Mouse (Mus musculus): Measurements from ENCODE around the gene Nrde2. TPM values are rescaled to one million over a fixed set of nuclear protein-coding genes. Genes with fewer than 3 reads are reported as not detected.
"Not testable (repeated sequence)": the region's sequence is repeated elsewhere in the genome, so short reads cannot be mapped to it uniquely, and the experiment has no call there.

Nrde2 gene
- total and polyA plus RNA-seq, 2 experiments from 2014 or later = 7.7 to 13.7 TPM

DNA sequence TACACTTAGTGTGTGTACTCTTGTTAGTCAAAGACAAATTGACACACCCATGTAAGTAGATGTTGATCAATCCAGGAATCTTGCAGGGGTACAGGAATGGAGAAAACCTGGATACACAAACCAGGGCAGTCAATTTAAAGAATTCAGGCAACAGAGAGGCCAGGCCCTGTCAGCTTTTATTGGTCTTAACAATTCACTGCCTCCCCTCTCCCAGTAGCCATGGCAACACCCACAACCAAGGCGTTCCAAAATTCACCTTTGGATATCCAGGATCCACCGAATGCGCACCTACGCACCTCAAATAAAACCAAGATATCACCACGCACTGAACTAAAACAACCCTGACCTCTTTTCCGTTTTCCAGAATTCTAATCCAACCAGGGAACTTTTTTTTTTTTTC is 26.9 kb upstream of the Nrde2 start:
- DNase-seq (ENCODE audit: low spot score) (no peak), ATAC-seq (ENCODE audit: insufficient read depth, low read depth) (no peak)
- 18% methylated on average over 6 of the region's 6 CpGs for WGBS

DNA sequence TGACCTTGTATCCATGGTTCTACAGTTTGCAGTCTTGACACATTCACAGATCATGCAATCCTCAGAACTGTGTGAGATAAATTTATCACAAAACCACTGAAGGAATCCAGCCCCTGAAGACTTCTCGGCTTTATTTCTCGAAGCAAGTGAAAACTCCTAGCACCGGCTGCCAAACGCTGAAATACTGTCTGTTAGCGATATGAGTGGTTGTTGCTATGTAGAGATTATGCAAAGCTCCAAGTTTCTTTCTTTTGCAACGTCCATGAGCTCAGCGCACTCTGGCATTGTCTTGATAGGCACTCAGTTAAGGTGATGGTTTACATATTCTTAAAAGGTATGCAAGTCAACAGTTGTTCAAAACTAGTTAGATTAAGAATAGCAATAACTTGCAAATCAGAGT is 26.4 kb upstream of the Nrde2 start:
- Histone ChIP-seq H3K27me3 (ENCODE audit: control insufficient read depth, insufficient read depth, low read length) (no peaks in the 10 kb centered on the region), H3K4me1 (ENCODE audit: control insufficient read depth, insufficient read depth) (peaks cover 4% of the 10 kb centered on the region; the same call in 1 of the 2 replicates), H3K4me3 (ENCODE audit: low read depth, low read length) (no peak overlapping the region), H3K27ac (ENCODE audit: low read depth) (no peak overlapping the region), H3K9ac (replicated peaks; ENCODE audit: low read depth, low read length) (no peak overlapping the region), H3K4me2 (ENCODE audit: low read depth, low read length) (no peak overlapping the region), H3K36me3 (replicated peaks; ENCODE audit: control insufficient read depth, insufficient read depth, low read length) (no peaks in the 10 kb centered on the region), H3K9me3 (replicated peaks; ENCODE audit: control insufficient read depth, low read length) (no peaks in the 10 kb centered on the region)
- TF ChIP-seq EP300 (IDR thresholded peaks at IDR 0.05; ENCODE audit: low read depth) (no peak), CTCF (IDR thresholded peaks at IDR 0.05; ENCODE audit: low read depth) (no peak)
- no peak for DNase-seq (ENCODE audit: low spot score)
- WGBS = 64% methylated on average over 7 of the region's 7 CpGs
- no peak for ATAC-seq (ENCODE audit: insufficient read depth, low read depth)

More for the DNA sequence above, 26.9 kb upstream of the Nrde2 start:
- peaks cover 4% of the 10 kb centered on the region; the same call in 1 of the 2 replicates for H3K4me1 ChIP-seq (ENCODE audit: control insufficient read depth, insufficient read depth)
- H3K27me3 ChIP-seq (ENCODE audit: control insufficient read depth, insufficient read depth, low read length) = no peaks in the 10 kb centered on the region
- H3K36me3 ChIP-seq (replicated peaks; ENCODE audit: control insufficient read depth, insufficient read depth, low read length) = no peaks in the 10 kb centered on the region
- H3K4me3 ChIP-seq (ENCODE audit: low read depth, low read length) = peak overlapping the region; percentile 62
- peak overlapping the region; percentile 68 for H3K9ac ChIP-seq (replicated peaks; ENCODE audit: low read depth, low read length)
- H3K9me3 ChIP-seq (replicated peaks; ENCODE audit: control insufficient read depth, low read length) = no peaks in the 10 kb centered on the region
- TF ChIP-seq CTCF (IDR thresholded peaks at IDR 0.05; ENCODE audit: low read depth) (no peak), EP300 (IDR thresholded peaks at IDR 0.05; ENCODE audit: low read depth) (no peak)
- H3K27ac ChIP-seq (ENCODE audit: low read depth) = peak overlapping the region; percentile 98
- H3K4me2 ChIP-seq (ENCODE audit: low read depth, low read length) = peak overlapping the region; percentile 94

DNA sequence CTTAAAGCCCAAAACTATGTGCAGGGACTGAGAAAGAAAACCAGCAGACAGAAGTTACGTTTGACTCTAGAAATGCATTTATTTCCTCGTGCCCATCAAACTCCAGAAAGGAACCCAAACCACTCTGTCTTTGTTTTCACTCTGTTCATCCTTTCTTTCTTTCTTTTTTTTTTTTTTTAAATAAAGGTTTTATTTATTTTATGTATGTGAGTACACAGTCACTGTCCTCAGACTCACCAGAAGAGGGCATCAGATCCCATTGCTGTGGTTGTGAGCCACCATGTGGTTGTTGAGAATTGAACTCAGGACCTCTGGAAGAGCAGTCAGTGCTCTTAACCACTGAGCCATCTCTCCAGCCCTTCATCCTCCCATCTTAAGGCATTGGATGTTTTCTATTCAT is 25.5 kb upstream of the Nrde2 start:
- H3K9me3 ChIP-seq (replicated peaks; ENCODE audit: control insufficient read depth, low read length); H3K4me3 ChIP-seq (ENCODE audit: low read depth, low read length); H3K27ac ChIP-seq (ENCODE audit: low read depth); H3K4me2 ChIP-seq (ENCODE audit: low read depth, low read length); H3K36me3 ChIP-seq (replicated peaks; ENCODE audit: control insufficient read depth, insufficient read depth, low read length); H3K4me1 ChIP-seq (ENCODE audit: control insufficient read depth, insufficient read depth); H3K9ac ChIP-seq (replicated peaks; ENCODE audit: low read depth, low read length); DNase-seq (ENCODE audit: low spot score); H3K27me3 ChIP-seq (ENCODE audit: control insufficient read depth, insufficient read depth, low read length); ATAC-seq (ENCODE audit: insufficient read depth, low read depth): not testable (repeated sequence)
- peak; percentile 15; the same call in 1 of the 2 replicates for TF ChIP-seq CTCF (IDR thresholded peaks at IDR 0.05; ENCODE audit: low read depth)
- 74% methylated on average over 2 of the region's 2 CpGs for WGBS

DNA sequence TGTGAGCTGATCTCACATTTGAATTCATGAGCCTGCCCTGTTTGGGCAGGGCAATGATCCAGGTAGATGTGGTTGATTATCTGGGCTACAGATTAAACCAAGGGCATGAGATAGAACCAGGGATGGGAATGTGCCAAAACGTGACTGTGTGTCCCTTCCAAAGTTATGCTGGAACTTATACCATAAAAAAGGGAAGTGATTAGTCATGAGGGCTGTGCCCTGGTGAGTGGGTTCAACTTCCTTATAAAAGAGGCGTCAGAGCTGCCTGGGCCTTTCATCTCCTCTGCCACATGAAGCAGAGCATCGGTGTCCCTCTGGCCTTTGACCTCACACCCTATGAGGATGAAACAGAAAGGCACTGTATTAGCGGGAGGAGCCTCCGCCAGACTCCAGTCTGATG is 24.5 kb upstream of the Nrde2 start:
- no peak for TF ChIP-seq CTCF (IDR thresholded peaks at IDR 0.05; ENCODE audit: low read depth)
- TF ChIP-seq EP300 (IDR thresholded peaks at IDR 0.05; ENCODE audit: low read depth) = no peak
- no peak for ATAC-seq (ENCODE audit: insufficient read depth, low read depth)
- no peaks in the 10 kb centered on the region for H3K9me3 ChIP-seq (replicated peaks; ENCODE audit: control insufficient read depth, low read length)
- no peak overlapping the region for H3K9ac ChIP-seq (replicated peaks; ENCODE audit: low read depth, low read length)
- H3K4me2 ChIP-seq (ENCODE audit: low read depth, low read length) = no peak overlapping the region
- H3K4me1 ChIP-seq (ENCODE audit: control insufficient read depth, insufficient read depth) = peaks cover 4% of the 10 kb centered on the region; the same call in 1 of the 2 replicates
- no peaks in the 10 kb centered on the region for H3K27me3 ChIP-seq (ENCODE audit: control insufficient read depth, insufficient read depth, low read length)
- no peak overlapping the region for H3K4me3 ChIP-seq (ENCODE audit: low read depth, low read length)
- no peak for DNase-seq (ENCODE audit: low spot score)
- H3K27ac ChIP-seq (ENCODE audit: low read depth) = no peak overlapping the region
- 52% methylated on average over 5 of the region's 5 CpGs for WGBS
- no peaks in the 10 kb centered on the region for H3K36me3 ChIP-seq (replicated peaks; ENCODE audit: control insufficient read depth, insufficient read depth, low read length)

DNA sequence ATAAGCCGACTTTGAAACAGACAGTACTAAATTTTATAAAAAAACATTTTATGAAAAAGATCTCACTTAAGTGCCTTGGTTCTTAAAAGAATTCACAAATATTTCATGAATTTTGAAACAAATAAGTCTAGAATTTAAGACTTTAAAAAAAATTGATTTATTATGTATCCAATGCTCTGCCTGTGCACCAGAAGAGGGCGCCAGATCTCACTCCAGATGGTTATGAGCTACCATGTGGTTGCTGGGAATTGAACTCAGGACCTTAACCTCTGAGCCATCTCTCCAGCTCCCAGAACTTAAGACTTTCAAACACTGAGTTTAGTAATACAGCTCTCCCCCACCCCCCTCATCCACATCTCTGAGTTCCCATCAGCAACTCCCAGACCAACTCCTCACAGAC is 23.2 kb upstream of the Nrde2 start:
- 88% methylated on average over 2 of the region's 2 CpGs for WGBS
- no peak for ATAC-seq (ENCODE audit: insufficient read depth, low read depth)
- H3K27ac ChIP-seq (ENCODE audit: low read depth) = no peak overlapping the region

DNA sequence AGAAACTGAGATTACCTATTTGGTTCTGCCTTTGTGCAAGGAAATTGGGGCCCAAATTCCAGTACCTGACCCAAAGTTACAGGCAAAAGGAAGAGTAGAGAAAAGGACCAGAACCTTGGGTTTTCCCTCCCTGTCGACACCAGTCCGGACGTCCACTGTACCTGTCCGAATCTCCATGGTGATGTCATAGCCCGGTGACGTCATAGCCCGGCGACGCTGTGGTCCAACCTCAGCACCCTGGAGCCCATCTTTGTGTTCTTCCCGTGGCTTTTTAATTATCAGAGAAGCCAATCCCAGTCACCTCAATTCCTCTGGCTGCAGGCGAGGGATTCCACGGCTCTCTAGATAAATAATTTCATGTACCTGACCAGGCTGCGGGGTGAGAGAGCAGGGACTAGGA is 21.3 kb upstream of the Nrde2 start:
- ATAC-seq (ENCODE audit: insufficient read depth, low read depth) = no peak
- whole genome bisulfite sequencing = 79% methylated on average over 13 of the region's 13 CpGs
- no peak for DNase-seq (ENCODE audit: low spot score)
- no peak overlapping the region for H3K4me3 ChIP-seq (ENCODE audit: low read depth, low read length)
- H3K27ac ChIP-seq (ENCODE audit: low read depth) = no peak overlapping the region
- no peak overlapping the region for H3K4me2 ChIP-seq (ENCODE audit: low read depth, low read length)
- H3K9me3 ChIP-seq (replicated peaks; ENCODE audit: control insufficient read depth, low read length) = no peaks in the 10 kb centered on the region
- H3K27me3 ChIP-seq (ENCODE audit: control insufficient read depth, insufficient read depth, low read length) = no peaks in the 10 kb centered on the region
- H3K9ac ChIP-seq (replicated peaks; ENCODE audit: low read depth, low read length) = no peak overlapping the region
- TF ChIP-seq CTCF (IDR thresholded peaks at IDR 0.05; ENCODE audit: low read depth) (no peak), EP300 (IDR thresholded peaks at IDR 0.05; ENCODE audit: low read depth) (no peak)
- no peaks in the 10 kb centered on the region for H3K36me3 ChIP-seq (replicated peaks; ENCODE audit: control insufficient read depth, insufficient read depth, low read length)
- H3K4me1 ChIP-seq (ENCODE audit: control insufficient read depth, insufficient read depth) = no peaks in the 10 kb centered on the region

More for the DNA sequence above, 23.2 kb upstream of the Nrde2 start:
- Histone ChIP-seq H3K9me3 (replicated peaks; ENCODE audit: control insufficient read depth, low read length) (no peaks in the 10 kb centered on the region), H3K4me3 (ENCODE audit: low read depth, low read length) (no peak overlapping the region), H3K9ac (replicated peaks; ENCODE audit: low read depth, low read length) (no peak overlapping the region), H3K36me3 (replicated peaks; ENCODE audit: control insufficient read depth, insufficient read depth, low read length) (no peaks in the 10 kb centered on the region), H3K27me3 (ENCODE audit: control insufficient read depth, insufficient read depth, low read length) (no peaks in the 10 kb centered on the region), H3K4me1 (ENCODE audit: control insufficient read depth, insufficient read depth) (peaks cover 4% of the 10 kb centered on the region; the same call in 1 of the 2 replicates), H3K4me2 (ENCODE audit: low read depth, low read length) (no peak overlapping the region)
- no peak for TF ChIP-seq CTCF (IDR thresholded peaks at IDR 0.05; ENCODE audit: low read depth)
- TF ChIP-seq EP300 (IDR thresholded peaks at IDR 0.05; ENCODE audit: low read depth) = no peak
- DNase-seq (ENCODE audit: low spot score) = no peak

Measured in heart, postnatal 0 days (tissue).